Mouse (Mus musculus) heart, postnatal 14 days (tissue): ENCODE data around the gene Borcs5. TPM values are rescaled to one million over a fixed set of nuclear protein-coding genes. Genes with fewer than 3 reads are reported as not detected.
A peak's percentile ranks its signal among the peaks of the same experiment; 100 is the strongest.

Source experiments
- DNase-seq, 2 experiments: peaks; one replicate each; pipeline ENCODE4 v3.0.0; 2021 to 2022
- intact Hi-C: fragments of 180-260 bp; cut with DNase I; formaldehyde crosslinking; loops from one replicate; pipeline ENCODE4 v1.15.1; 2025
- total RNA-seq, 2 experiments: library from RNA; stranded (reverse); gene quantifications; 2 replicates each; pipeline ENCODE4 v1.2.3; 2021

Borcs5 gene
- total RNA-seq, 2 experiments from 2014 or later = 9.1 to 9.9 TPM

DNA sequence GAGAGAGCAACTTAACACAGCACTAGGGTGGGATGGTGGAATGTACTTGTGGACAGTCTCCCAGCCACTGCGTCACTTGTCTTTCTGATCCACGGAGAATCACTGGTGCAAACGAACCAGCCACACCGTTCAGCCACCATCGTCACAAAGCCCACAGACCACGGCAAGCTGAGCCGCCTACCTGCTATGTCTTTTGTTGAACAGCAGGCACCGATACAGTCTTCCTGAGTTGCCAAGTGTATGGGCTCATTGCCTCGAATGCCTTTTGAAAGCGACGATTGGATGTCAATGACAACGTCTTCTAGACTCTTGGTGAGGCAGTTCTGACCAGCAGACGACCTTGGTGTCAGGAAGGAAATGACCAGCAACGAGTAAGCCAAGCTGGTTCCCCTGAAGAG is 17.8 kb upstream of the Borcs5 start:
- intact Hi-C loops = no loop called here

DNA sequence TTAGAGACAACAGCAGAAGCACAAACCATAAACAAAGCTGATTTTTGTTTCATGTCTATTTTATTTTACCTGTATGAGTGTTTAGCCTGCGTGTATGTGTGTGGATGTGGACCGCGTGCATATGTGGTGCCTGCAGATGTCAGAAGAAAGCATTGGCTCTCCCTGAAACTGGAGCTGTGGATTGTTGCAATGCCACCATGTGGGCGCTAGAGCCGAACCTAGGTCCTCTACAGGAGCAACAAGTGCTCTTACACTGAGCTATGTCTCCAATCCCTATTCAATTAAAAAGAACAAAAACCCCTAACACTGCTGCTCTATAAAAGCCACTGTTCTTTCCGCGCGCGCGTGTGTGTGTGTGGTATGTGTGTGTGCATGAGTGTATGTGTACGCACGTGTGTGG is 13.9 kb upstream of the Borcs5 start:
- intact Hi-C loops = no loop called here
- DNase-seq = no peak

More for the DNA sequence above, 17.8 kb upstream of the Borcs5 start:
- DNase-seq = no peak

GRCm38 (mm10) chr6:134626564-134626963 is 12.7 kb upstream of the Borcs5 start:
- DNase-seq = no peak
- intact Hi-C loops = no loop called here

DNA sequence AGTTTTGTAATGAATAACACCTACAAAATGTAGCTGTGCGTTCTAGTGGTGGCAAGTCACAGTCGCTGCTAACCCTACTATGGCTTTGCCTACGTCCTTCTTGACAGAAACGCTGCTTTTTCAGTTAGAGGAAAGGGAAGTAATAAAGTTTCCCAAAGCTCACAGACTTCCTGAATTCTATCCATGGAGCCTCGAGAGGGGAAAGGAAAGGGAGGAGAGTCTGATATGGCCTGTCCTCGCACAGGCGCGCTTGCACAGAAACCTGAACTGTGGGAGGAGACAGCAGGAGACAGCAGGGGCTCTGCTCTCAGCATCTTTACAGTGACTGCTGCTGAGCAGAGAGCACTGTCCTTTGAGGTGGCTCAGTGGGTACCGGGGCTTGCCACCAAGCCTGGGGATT is 8.9 kb upstream of the Borcs5 start:
- no peak for DNase-seq
- intact Hi-C loops = no loop called here

- DNase-seq = peak; percentile 57 to 69
- intact Hi-C loops = no loop called here
Observed at GRCm38 (mm10) chr6:134631947-134632687, 7.2 kb upstream of the Borcs5 start, which contains the start of gene Mansc1. Gene Mansc1, minus strand, starts transcription at chr6:134632488.

GRCm38 (mm10) chr6:134632756-134633155 is 6.6 kb upstream of the Borcs5 start:
- DNase-seq = no peak
- intact Hi-C loops = no loop called here

GRCm38 (mm10) chr6:134633553-134633952 is 5.8 kb upstream of the Borcs5 start:
- no peak for DNase-seq
- intact Hi-C loops = no loop called here

DNA sequence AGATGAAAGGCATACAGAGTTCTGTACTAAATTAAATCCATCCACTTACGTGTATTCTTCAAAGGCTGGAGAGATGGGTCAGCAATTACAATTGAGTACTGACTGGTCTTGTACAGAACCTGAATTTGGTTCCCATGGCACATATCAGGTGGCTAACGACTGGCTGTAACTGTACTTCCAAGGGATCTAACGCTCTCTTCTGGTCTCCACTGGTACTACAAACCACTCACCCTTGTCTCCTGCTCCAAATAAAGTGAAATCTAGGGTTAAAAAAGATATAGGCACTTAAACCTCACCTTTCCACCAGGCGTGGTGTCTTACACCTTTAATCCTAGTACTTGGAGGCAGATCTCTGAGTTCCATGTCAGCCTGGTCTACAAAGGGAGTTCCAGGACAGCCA is 2.8 kb upstream of the Borcs5 start:
- no peak for DNase-seq
- intact Hi-C loops = no loop called here

GRCm38 (mm10) chr6:134639900-134640299 is 590 bp downstream of the Borcs5 start:
- intact Hi-C loops = loop anchor here (2.0 to 5.0 kb wide), 2 partner anchors 23 to 33 kb away; no protein-coding TSS in a partner anchor
- DNase-seq = no peak

- DNase-seq = peak; percentile 95 to 96
- intact Hi-C loops = loop anchor here (2.0 to 5.0 kb wide), 2 partner anchors 24 to 33 kb away; no protein-coding TSS in a partner anchor
Observed at GRCm38 (mm10) chr6:134640485-134641475, 1.5 kb downstream of the Borcs5 start.

GRCm38 (mm10) chr6:134641738-134642446 is 2.6 kb downstream of the Borcs5 start:
- intact Hi-C loops = loop anchor here (2.0 to 5.0 kb wide), 2 partner anchors 25 to 35 kb away; no protein-coding TSS in a partner anchor
- DNase-seq = no peak

GRCm38 (mm10) chr6:134643296-134643695 is 4.0 kb downstream of the Borcs5 start:
- intact Hi-C loops = loop anchor here (5.0 kb wide), 1 partner anchor 36 kb away; no protein-coding TSS in a partner anchor
- no peak for DNase-seq

DNA sequence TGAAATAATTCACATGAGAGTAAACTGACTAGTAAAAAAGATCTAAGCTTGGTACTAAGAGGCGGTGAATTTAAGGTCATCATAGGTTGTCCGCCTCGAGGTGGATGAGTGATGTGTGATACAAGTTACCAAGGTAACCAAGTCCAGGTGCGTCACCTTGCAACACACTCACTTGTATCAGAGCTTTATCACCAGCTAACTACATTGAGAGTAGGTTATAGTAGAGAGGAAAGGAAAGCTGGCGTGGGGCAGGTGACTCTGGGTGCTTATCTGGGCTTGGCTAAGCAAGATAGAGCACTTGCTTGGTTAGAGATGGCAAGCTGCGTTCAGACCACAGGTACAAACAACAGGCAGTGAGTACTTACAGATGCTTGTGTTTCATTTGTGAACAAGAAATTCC is 7.5 kb downstream of the Borcs5 start:
- DNase-seq = no peak
- intact Hi-C loops = no loop called here

DNA sequence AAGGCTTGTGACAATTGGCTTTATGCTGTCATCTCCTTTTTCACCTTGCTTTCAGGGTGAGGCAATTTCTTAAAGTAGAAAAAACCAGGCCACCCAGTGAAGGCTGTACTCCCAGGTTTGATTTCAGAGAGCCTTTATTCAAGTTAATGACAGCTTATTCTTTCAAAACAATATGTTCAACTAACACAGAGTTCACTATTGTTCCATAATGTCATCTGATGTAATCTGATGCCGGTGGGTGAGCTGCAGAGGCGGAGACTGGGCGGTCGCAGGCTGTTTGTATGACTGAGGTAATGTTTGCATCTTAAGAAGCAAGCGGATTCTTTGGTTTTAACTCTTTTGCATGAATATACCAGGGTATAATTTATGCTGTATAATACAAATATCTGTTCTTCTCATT is 8.3 kb downstream of the Borcs5 start:
- intact Hi-C loops = no loop called here
- no peak for DNase-seq

DNA sequence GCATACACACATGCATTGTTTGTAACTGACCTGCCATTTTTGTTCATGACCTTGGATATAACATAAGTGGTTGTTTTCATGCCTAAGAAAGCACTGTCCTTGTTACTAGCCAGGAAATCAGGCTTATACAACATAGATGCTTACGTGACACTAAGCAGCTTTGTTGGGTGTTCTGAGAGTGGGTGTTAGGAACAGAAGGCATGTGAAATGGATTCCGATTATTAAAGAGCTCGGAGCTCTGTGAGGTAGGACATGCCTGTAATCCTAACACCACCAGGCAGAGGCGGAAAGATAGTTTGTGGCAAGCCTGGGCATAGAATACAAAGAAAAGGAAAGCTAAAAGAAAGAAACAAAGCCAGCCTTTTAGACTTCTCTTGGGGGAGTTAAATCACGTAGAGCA is 9.0 kb downstream of the Borcs5 start:
- intact Hi-C loops = no loop called here
- DNase-seq = no peak

GRCm38 (mm10) chr6:134656527-134656926 is 17.2 kb downstream of the Borcs5 start:
- intact Hi-C loops = loop anchor here (5.0 kb wide), 1 partner anchor 291 kb away; no protein-coding TSS in a partner anchor
- no peak for DNase-seq

DNA sequence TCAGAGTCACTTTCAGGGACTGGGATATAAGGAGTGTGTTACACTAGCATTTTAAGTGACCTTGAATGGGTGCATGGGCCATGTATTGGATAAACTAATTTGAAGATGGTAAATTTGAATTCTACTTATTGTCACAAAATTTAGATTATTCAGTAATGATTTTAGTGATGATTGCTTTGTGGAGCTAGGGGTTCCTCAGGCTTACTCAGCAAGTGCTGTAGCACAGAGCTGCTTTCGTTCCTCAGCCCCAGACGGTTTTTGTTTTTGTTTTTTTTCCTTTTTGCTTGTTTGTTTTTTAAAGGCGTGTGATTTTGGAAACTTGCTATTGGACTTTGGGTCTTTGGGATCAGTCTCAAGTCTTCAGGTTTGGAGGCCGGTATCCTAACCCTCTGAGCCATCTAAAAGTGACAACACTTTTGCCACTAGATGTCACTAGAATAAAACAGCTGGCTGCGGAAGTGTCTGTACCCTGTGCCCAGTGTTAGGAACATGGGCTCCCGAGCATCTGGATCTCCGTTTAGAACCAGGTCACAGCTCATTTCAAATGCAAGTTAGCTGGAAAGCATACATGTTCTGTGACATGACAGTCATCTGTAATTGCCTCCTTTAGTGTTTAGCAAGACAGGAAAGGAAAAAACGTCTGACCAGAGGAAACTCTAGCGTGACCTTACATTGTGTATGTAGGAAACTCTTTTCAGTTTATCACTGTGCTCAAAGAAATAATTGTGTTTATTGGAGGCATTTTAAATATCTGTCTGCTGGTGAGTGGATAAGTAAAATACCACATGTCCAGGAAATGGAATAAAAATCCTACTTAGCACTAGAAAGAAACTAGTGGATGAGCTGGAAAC is 20.0 kb downstream of the Borcs5 start:
- intact Hi-C loops = loop anchor here (1.0 to 5.0 kb wide), 4 partner anchors 135 to 288 kb away; no protein-coding TSS in a partner anchor
- peak; percentile 46 to 64 for DNase-seq

DNA sequence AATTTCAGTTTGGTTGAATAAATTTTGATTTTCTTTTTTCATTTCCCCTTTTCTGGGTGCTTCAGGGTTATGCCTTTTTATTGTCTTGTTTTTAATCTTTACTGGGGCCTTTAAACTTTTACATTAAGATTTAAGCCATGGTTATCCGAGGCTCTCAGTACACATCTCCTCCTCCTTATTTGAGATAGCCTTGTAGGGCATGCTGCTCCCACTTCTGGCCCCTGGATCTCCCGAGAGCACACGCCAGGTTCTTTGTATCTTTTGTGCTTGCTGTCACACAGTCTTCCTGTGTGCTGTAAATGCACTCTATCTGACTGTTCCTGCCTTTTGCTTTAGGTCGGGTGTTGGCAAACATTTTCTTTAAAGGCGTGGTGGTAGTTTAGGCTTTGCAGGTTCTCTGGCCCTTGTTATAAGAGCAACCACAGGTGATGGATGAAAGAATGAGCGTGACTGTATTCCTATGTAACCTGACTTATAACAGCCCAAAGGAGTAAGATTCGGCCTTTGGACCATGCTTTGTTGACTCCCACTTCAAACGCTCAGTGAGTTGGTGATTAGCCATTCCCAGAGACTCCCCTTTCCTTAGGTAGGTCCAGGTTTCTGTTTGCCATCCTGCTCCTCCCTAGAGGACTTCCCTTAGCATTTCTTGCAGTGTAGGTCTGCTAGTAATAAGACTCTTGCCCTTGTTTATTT is 21.6 kb downstream of the Borcs5 start:
- no peak for DNase-seq
- intact Hi-C loops = no loop called here

DNA sequence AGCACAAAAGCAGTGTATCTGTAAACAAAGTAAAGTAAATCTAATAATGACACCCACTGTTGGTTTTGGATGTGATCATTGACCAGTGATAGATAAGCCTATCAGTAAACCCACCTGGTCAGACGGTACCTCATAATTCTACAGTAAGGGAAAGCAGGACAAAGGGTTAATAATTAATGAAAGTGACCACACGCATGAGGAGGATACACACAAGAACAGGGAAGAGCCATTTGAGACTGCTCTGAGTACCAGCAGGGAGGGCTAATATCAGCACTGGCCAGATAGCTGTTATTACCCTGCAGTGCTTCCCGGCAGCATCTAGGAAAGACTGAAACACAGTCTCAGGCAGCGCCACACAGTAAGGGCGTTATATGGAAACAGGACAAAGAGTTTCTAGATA is 25.3 kb downstream of the Borcs5 start:
- DNase-seq = no peak
- intact Hi-C loops = no loop called here
